Mouse (Mus musculus): ENCODE measurements around the gene Perm1. TPM values are rescaled to one million over a fixed set of nuclear protein-coding genes. Genes with fewer than 3 reads are reported as not detected.
A peak's percentile ranks its signal among the peaks of the same experiment; 100 is the strongest.

Perm1 gene
- polyA plus RNA-seq, 1 experiment from 2014 or later = 2.2 TPM

DNA sequence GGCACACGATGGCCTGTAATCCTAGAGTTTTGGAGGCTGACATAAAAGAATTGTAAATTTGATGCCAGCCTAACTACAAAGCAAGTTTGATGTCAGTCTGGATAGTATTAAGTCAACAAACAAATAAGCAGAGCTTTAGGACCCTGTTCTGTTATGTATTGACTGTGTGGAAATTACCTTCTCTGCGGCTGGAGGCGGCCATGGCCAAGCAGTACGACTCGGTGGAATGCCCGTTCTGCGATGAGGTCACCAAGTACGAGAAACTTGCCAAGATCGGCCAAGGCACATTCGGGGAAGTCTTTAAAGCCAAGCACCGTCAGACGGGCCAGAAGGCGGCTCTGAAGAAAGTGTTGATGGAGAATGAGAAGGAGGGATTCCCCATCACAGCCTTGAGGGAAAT is 2.5 kb upstream of the Perm1 start:
- H3K27ac ChIP-seq (ENCODE audit: low read depth, low read length) = no peak overlapping the region
- H3K9me3 ChIP-seq (ENCODE audit: control insufficient read depth, low read length) = no peaks in the 10 kb centered on the region
- H3K27me3 ChIP-seq (replicated peaks; ENCODE audit: control insufficient read depth, insufficient read depth, low read length) = no peaks in the 10 kb centered on the region
- H3K36me3 ChIP-seq (ENCODE audit: control insufficient read depth, insufficient read depth, low read length) = no peaks in the 10 kb centered on the region
- ATAC-seq = no peak
- H3K9ac ChIP-seq (ENCODE audit: low read depth, low read length) = no peak overlapping the region
- WGBS = 92% methylated on average over 13 of the region's 13 CpGs
- no peaks in the 10 kb centered on the region for H3K4me1 ChIP-seq (ENCODE audit: control insufficient read depth, insufficient read depth, low read depth, low read length)
- no peak overlapping the region for H3K4me2 ChIP-seq (ENCODE audit: low read length)
- H3K4me3 ChIP-seq (ENCODE audit: low read length) = no peak overlapping the region

GRCm38 (mm10) chr4:156216196-156216595 is 528 bp downstream of the Perm1 start:
- Histone ChIP-seq H3K9me3 (ENCODE audit: control insufficient read depth, low read length) (no peaks in the 10 kb centered on the region), H3K27ac (ENCODE audit: low read depth, low read length) (no peak overlapping the region), H3K27me3 (replicated peaks; ENCODE audit: control insufficient read depth, insufficient read depth, low read length) (no peaks in the 10 kb centered on the region), H3K4me1 (ENCODE audit: control insufficient read depth, insufficient read depth, low read depth, low read length) (no peaks in the 10 kb centered on the region), H3K4me2 (ENCODE audit: low read length) (no peak overlapping the region), H3K36me3 (ENCODE audit: control insufficient read depth, insufficient read depth, low read length) (no peaks in the 10 kb centered on the region), H3K9ac (ENCODE audit: low read depth, low read length) (no peak overlapping the region), H3K4me3 (ENCODE audit: low read length) (no peak overlapping the region)
- ATAC-seq = no peak
- 95% methylated on average over 2 of the region's 2 CpGs for WGBS

DNA sequence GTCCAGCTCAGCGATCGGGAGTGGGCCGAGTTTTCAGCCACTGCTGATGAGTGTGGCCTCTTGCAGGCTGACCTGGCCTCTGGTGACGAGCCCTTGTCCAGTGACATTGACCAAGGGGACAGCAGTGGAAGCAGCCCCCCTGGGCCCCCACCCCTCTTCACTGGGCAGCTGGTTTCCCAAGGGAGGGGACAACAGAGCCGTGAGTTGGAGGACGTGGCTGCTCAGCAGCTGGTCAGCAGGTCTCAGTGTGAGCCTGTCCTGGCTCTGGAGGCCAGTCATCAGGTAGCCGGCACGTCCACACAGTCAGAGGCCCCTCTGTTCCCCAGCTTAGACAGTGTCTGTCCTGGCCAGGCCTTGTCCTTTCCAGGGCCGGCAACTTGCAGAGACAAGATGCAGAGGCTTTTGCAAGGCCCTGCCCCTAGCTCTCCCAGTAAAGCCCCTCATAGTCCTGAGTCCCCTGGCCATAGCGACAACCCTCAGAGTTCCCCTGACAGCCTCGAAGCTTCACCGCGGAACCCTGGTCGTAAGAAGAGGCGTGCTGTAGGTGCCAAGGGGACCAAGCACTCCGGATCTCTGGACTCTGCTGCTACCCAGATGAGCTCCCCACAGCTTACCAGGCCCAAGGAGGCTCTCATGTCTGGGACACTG is 1.5 kb downstream of the Perm1 start:
- Histone ChIP-seq H3K27me3 (replicated peaks; ENCODE audit: control insufficient read depth, insufficient read depth, low read length) (no peaks in the 10 kb centered on the region), H3K27ac (ENCODE audit: low read depth, low read length) (no peak overlapping the region), H3K4me3 (ENCODE audit: low read length) (no peak overlapping the region), H3K9me3 (ENCODE audit: control insufficient read depth, low read length) (no peaks in the 10 kb centered on the region), H3K4me2 (ENCODE audit: low read length) (no peak overlapping the region), H3K36me3 (ENCODE audit: control insufficient read depth, insufficient read depth, low read length) (no peaks in the 10 kb centered on the region), H3K4me1 (ENCODE audit: control insufficient read depth, insufficient read depth, low read depth, low read length) (no peaks in the 10 kb centered on the region), H3K9ac (ENCODE audit: low read depth, low read length) (no peak overlapping the region)
- WGBS = 81% methylated on average over 16 of the region's 16 CpGs
- ATAC-seq = peak; percentile 41; the same call in 1 of the 2 replicates

DNA sequence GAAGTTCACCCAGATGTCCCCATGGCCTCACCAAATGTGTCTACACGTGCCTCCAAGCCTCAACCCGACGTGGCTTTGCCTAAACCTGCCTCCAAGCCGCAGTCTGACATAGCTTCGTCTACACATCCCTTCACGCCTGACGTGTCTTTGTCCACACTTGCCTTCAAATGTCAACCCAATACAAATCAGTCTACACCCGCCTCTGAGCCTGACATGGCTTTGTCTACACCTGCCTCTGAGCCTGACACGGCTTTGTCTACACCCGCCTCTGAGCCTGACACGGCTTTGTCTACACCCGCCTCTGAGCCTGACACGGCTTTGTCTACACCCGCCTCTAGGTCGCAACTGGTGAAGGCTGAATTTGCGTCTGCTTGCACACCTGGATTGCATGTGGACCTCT is 2.2 kb downstream of the Perm1 start:
- H3K9me3 ChIP-seq (ENCODE audit: control insufficient read depth, low read length) = no peaks in the 10 kb centered on the region
- no peak for ATAC-seq
- H3K4me3 ChIP-seq (ENCODE audit: low read length) = no peak overlapping the region

DNA sequence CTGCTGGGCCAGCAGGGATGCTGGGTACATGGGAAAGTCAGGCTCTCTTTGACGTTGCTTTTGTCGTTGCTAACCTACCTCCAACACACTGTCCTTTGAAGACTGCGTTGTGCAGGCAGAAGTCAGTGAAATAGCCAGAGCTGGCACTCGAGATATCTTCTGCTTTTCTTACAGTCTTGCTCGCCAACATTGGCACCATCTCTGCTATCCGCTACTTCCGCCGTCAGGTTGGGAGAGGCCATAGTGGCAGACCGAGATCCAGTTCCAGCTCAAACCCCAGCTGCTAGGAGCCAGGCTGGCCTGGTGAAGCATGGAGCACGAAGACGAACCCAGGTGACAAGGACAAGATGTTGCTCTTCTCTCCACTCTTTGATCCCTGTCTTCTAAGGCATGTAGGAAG is 4.3 kb downstream of the Perm1 start:
- 92% methylated on average over 11 of the region's 11 CpGs for WGBS
- Histone ChIP-seq H3K4me3 (ENCODE audit: low read length) (no peak overlapping the region), H3K27ac (ENCODE audit: low read depth, low read length) (no peak overlapping the region), H3K9ac (ENCODE audit: low read depth, low read length) (no peak overlapping the region), H3K9me3 (ENCODE audit: control insufficient read depth, low read length) (no peaks in the 10 kb centered on the region), H3K4me2 (ENCODE audit: low read length) (no peak overlapping the region), H3K4me1 (ENCODE audit: control insufficient read depth, insufficient read depth, low read depth, low read length) (no peaks in the 10 kb centered on the region), H3K36me3 (ENCODE audit: control insufficient read depth, insufficient read depth, low read length) (no peaks in the 10 kb centered on the region; the same call in 1 of the 2 replicates), H3K27me3 (replicated peaks; ENCODE audit: control insufficient read depth, insufficient read depth, low read length) (no peaks in the 10 kb centered on the region)
- ATAC-seq = no peak

More for the DNA sequence above, 2.2 kb downstream of the Perm1 start:
- Histone ChIP-seq H3K9ac (ENCODE audit: low read depth, low read length) (no peak overlapping the region), H3K4me2 (ENCODE audit: low read length) (no peak overlapping the region), H3K36me3 (ENCODE audit: control insufficient read depth, insufficient read depth, low read length) (no peaks in the 10 kb centered on the region), H3K4me1 (ENCODE audit: control insufficient read depth, insufficient read depth, low read depth, low read length) (no peaks in the 10 kb centered on the region), H3K27ac (ENCODE audit: low read depth, low read length) (no peak overlapping the region), H3K27me3 (replicated peaks; ENCODE audit: control insufficient read depth, insufficient read depth, low read length) (no peaks in the 10 kb centered on the region)
- 80% methylated on average over 15 of the region's 16 CpGs for WGBS

- Histone ChIP-seq H3K27me3 (replicated peaks; ENCODE audit: control insufficient read depth, insufficient read depth, low read length) (no peaks in the 10 kb centered on the region), H3K27ac (ENCODE audit: low read depth, low read length) (no peak overlapping the region), H3K4me1 (ENCODE audit: control insufficient read depth, insufficient read depth, low read depth, low read length) (no peaks in the 10 kb centered on the region), H3K4me3 (ENCODE audit: low read length) (no peak overlapping the region), H3K36me3 (ENCODE audit: control insufficient read depth, insufficient read depth, low read length) (peaks cover under 1% of the 10 kb centered on the region; the same call in 1 of the 2 replicates), H3K9me3 (ENCODE audit: control insufficient read depth, low read length) (no peaks in the 10 kb centered on the region), H3K4me2 (ENCODE audit: low read length) (no peak overlapping the region), H3K9ac (ENCODE audit: low read depth, low read length) (no peak overlapping the region)
- 78% methylated on average over 2 of the region's 2 CpGs for WGBS
- no peak for ATAC-seq
Measured at GRCm38 (mm10) chr4:156224276-156224675, 8.6 kb downstream of the Perm1 start.

DNA sequence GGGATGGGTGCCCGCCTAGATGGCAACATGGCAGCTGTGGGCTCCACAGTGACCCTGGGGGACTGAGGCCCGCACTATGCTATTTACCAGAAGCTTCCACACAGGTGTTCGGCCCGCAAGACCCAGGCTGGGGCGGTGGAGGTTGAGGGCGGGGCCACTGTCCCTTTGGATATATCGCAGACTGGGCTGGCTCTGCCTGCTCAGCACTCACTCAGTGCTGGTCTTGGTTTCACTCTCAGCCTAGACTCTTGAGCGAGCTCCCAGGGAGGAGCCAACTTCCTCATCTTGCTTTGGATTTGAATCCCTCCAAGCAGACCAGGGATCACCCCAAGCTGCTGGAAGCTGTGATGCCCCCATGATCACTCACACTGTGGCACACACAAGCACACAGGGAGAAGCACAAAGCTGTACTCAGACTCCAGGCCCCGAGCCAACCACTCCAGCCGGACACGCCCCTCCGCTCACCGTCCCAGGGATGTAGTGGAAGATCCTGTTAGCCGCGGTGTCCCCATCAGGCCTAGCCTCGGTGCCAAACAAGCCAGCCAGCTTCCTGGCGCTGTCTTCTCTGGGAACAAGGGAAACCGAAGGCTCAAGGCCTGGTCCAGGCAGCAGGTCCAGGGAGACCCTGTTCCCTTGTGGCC is 12.2 kb downstream of the Perm1 start:
- peak; percentile 22; the same call in 1 of the 2 replicates for ATAC-seq
- H3K27me3 ChIP-seq (replicated peaks; ENCODE audit: control insufficient read depth, insufficient read depth, low read length) = no peaks in the 10 kb centered on the region
- no peaks in the 10 kb centered on the region; the same call in 1 of the 2 replicates for H3K4me1 ChIP-seq (ENCODE audit: control insufficient read depth, insufficient read depth, low read depth, low read length)
- no peak overlapping the region for H3K4me2 ChIP-seq (ENCODE audit: low read length)
- H3K9me3 ChIP-seq (ENCODE audit: control insufficient read depth, low read length) = no peaks in the 10 kb centered on the region
- peak overlapping the region; percentile 23; the same call in 1 of the 2 replicates for H3K9ac ChIP-seq (ENCODE audit: low read depth, low read length)
- H3K36me3 ChIP-seq (ENCODE audit: control insufficient read depth, insufficient read depth, low read length) = peaks cover 34% of the 10 kb centered on the region
- H3K27ac ChIP-seq (ENCODE audit: low read depth, low read length) = no peak overlapping the region
- 40% methylated on average over 18 of the region's 18 CpGs for WGBS
- no peak overlapping the region for H3K4me3 ChIP-seq (ENCODE audit: low read length)

DNA sequence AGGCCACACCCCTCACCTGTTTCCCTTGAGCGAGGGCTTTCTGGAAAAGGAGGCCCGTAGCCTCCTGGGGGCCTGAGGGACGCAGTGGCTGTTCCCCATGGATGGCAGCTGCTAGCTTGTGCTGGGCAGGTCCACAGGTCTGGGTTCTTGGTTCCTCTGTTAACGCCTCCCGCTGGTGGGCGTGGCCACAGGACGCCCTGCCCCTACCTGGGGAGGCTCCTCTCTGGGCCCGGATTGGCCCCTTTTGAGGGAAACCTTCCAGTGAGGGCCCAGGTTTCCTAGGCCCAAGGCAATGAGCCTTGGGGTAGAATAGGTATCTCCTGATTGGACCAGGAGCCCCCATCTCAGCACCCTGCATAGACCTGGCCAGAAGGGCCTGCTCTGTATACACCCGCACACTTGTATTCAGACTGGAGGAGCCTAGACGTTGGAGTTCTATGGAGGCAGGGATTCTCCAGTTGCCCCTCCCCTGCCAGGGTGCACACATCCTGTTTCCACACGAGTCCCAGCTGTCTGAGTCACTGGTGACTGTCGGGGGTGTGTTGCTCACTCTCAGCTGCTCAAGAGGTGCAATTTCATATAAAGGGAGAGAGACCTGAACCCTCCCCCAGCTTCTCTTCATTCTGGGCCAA is 12.8 kb downstream of the Perm1 start:
- Histone ChIP-seq H3K9ac (ENCODE audit: low read depth, low read length) (0 out of 2 replicates have a peak overlapping the region, but pooled peaks have one; percentile 23), H3K4me1 (ENCODE audit: control insufficient read depth, insufficient read depth, low read depth, low read length) (peaks cover 5% of the 10 kb centered on the region), H3K4me2 (ENCODE audit: low read length) (no peak overlapping the region), H3K9me3 (ENCODE audit: control insufficient read depth, low read length) (no peaks in the 10 kb centered on the region), H3K27me3 (replicated peaks; ENCODE audit: control insufficient read depth, insufficient read depth, low read length) (no peaks in the 10 kb centered on the region), H3K27ac (ENCODE audit: low read depth, low read length) (no peak overlapping the region), H3K4me3 (ENCODE audit: low read length) (no peak overlapping the region), H3K36me3 (ENCODE audit: control insufficient read depth, insufficient read depth, low read length) (peaks cover 34% of the 10 kb centered on the region)
- peak; percentile 15; the same call in 1 of the 2 replicates for ATAC-seq
- WGBS = 30% methylated on average over 12 of the region's 12 CpGs

- peak overlapping the region; percentile 97 for H3K4me2 ChIP-seq (ENCODE audit: low read length)
- H3K36me3 ChIP-seq (ENCODE audit: control insufficient read depth, insufficient read depth, low read length) = peaks cover 39% of the 10 kb centered on the region
- peaks cover 13% of the 10 kb centered on the region for H3K4me1 ChIP-seq (ENCODE audit: control insufficient read depth, insufficient read depth, low read depth, low read length)
- no peaks in the 10 kb centered on the region for H3K9me3 ChIP-seq (ENCODE audit: control insufficient read depth, low read length)
- peak overlapping the region; percentile 95 for H3K4me3 ChIP-seq (ENCODE audit: low read length)
- peak overlapping the region; percentile 92 for H3K27ac ChIP-seq (ENCODE audit: low read depth, low read length)
- peak overlapping the region; percentile 84 for H3K9ac ChIP-seq (ENCODE audit: low read depth, low read length)
- 3% methylated on average over 17 of the region's 17 CpGs for WGBS
- ATAC-seq = 0 out of 2 replicates have a peak, but pooled peaks have one; percentile 38
- H3K27me3 ChIP-seq (replicated peaks; ENCODE audit: control insufficient read depth, insufficient read depth, low read length) = no peaks in the 10 kb centered on the region
Measured at GRCm38 (mm10) chr4:156234021-156234501, 18.4 kb downstream of the Perm1 start.
